Mouse (Mus musculus) liver, embryonic 15.5 days (tissue): ENCODE results near the gene Gm49601. TPM values are rescaled to one million over a fixed set of nuclear protein-coding genes. Genes with fewer than 3 reads are reported as not detected.

Source experiments
- ATAC-seq: fragments of 200-750 bp; cut with Nextera tagmentation; 2 replicates; pipeline ENCODE4 v1.8.0; 2017; ENCODE audit warnings: moderate number of reproducible peaks, mild to moderate bottlenecking, moderate library complexity; ENCODE audit not compliant: insufficient read depth
- H3K27ac ChIP-seq: fragments of 300-500 bp; sonication (generic); replicated peaks from 2 replicates; pipeline ENCODE4 v1.5.1; 2015; ENCODE audit warnings: mild to moderate bottlenecking, inconsistent platforms
- H3K27me3 ChIP-seq: fragments of 300-500 bp; sonication (generic); 2 replicates; pipeline ENCODE4 v1.6.1; 2015; ENCODE audit warnings: mild to moderate bottlenecking, inconsistent platforms
- H3K36me3 ChIP-seq: fragments of 300-500 bp; sonication (generic); replicated peaks from 2 replicates; pipeline ENCODE4 v1.6.1; 2015; ENCODE audit warnings: moderate library complexity, mild to moderate bottlenecking, inconsistent platforms
- H3K4me1 ChIP-seq: fragments of 300-500 bp; sonication (generic); replicated peaks from 2 replicates; pipeline ENCODE4 v1.6.1; 2015; ENCODE audit warnings: inconsistent platforms
- H3K4me2 ChIP-seq: fragments of 300-500 bp; sonication (generic); 2 replicates; pipeline ENCODE4 v1.6.1; 2015; ENCODE audit warnings: moderate library complexity, mild to moderate bottlenecking, inconsistent platforms
- H3K4me3 ChIP-seq: fragments of 300-500 bp; sonication (generic); replicated peaks from 2 replicates; pipeline ENCODE4 v1.5.1; 2015; ENCODE audit warnings: mild to moderate bottlenecking, inconsistent platforms
- H3K9ac ChIP-seq: fragments of 300-500 bp; sonication (generic); 2 replicates; pipeline ENCODE4 v1.6.1; 2015; ENCODE audit warnings: moderate library complexity, mild to moderate bottlenecking, inconsistent platforms
- H3K9me3 ChIP-seq: fragments of 300-500 bp; sonication (generic); replicated peaks from 2 replicates; pipeline ENCODE4 v1.6.1; 2016; ENCODE audit warnings: inconsistent platforms
- WGBS: fragments of 180-500 bp; shearing (Covaris S2); methylation state at CpG from one replicate; pipeline ENCODE4 v1.1.7; 2015; ENCODE audit warnings: mixed read lengths; ENCODE audit not compliant: insufficient replicate concordance; 5-methylcytosine and 5-hydroxymethylcytosine counted together
- polyA plus RNA-seq: library from polyadenylated mRNA; unstranded; fragments of >200 nt; fragmentation: Nextera tagmentation; extraction: Ambion mirVana; gene quantifications from 2 replicates; pipeline ENCODE4 v1.2.1, GENCODE M21; 2015

Gene Gm49601
- polyA plus RNA-seq, 1 experiment from 2014 or later = 0.39 TPM

DNA sequence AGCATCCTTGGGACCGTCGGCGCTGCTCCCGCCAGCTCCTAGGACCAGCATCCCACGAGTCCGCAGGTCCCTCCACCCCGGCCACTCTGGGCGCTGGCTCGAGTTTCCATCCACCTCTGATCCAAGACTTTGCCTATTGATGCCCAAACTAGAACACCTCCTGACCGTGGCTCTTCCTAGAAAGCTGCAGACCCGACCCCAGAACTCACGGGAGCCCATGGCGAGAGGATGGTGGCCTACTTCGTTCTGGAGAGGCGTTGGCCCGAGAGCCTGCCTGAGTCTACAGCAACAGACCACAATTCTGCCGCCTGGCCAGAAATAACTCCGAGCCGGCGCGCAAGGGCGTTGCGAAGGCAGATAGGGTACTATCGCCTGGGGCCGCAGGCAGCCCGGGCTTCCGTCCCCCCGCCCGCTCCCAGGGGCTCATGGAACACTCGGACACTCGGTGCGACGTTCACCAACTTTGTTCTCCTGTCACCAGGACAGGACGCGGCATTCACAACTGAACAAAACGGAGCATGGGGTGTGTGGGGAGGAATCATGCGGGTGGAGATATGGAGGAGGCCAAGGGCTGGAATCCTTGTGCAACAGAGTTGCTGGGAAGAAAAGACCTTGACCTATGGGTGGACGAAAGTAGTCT lies 4.7 kb downstream of the Gm49601 start:
- H3K27me3 ChIP-seq = peaks cover 96% of the 10 kb centered on the region
- H3K9ac ChIP-seq = no peak overlapping the region
- H3K4me1 ChIP-seq = peaks cover 36% of the 10 kb centered on the region
- no peaks in the 10 kb centered on the region for H3K9me3 ChIP-seq
- H3K27ac ChIP-seq = no peak overlapping the region
- H3K36me3 ChIP-seq = no peaks in the 10 kb centered on the region
- 2% methylated on average over 38 of the region's 38 CpGs for whole genome bisulfite sequencing
- peak overlapping the region; percentile 39 for H3K4me3 ChIP-seq
- peak overlapping the region; percentile 56 for H3K4me2 ChIP-seq
- ATAC-seq = no peak

DNA sequence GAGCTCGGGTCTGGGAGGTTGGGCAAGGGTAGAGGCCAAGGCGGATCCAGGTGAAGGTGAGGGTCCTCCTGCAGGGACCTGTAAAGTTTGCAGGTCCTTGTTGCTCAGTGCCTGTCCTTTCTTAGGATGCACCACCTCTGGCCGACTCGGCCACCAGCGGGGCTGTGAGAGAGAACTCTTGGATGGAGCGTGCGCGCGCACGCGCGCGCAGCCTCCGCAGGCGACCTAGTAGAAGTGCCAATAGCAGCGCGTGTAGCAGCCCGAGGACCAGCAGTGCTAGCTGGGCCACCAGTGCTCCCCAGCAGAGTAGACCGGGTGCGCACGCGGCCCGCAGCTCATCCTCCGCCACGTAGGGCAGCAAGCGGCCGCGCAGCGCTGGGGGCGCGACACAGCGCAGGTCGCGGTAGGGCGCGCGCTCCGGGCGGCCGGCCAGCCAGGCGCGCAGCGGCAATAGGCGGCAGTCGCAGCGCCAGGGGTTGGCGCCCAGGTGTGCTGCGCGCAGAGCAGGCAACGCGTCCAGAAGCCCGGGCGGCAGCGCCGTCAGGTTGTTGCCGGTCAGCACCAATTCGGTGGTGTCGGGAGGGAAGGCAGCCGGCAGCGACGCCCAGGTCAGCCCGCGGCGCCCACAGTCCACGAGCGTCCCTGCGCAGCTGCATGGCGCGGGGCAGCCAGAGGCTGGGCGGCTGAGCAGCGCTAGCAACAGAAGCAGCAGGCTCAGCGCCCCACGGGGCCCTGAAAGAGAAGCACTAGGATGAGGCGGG lies 5.4 kb downstream of the Gm49601 start:
- Histone ChIP-seq H3K4me1 (peaks cover 29% of the 10 kb centered on the region), H3K4me2 (peak overlapping the region; percentile 56), H3K27me3 (peaks cover 96% of the 10 kb centered on the region), H3K4me3 (peak overlapping the region; percentile 39), H3K9me3 (no peaks in the 10 kb centered on the region), H3K27ac (no peak overlapping the region), H3K36me3 (no peaks in the 10 kb centered on the region), H3K9ac (no peak overlapping the region)
- 1% methylated on average over 73 of the region's 74 CpGs for WGBS
- ATAC-seq = no peak

DNA sequence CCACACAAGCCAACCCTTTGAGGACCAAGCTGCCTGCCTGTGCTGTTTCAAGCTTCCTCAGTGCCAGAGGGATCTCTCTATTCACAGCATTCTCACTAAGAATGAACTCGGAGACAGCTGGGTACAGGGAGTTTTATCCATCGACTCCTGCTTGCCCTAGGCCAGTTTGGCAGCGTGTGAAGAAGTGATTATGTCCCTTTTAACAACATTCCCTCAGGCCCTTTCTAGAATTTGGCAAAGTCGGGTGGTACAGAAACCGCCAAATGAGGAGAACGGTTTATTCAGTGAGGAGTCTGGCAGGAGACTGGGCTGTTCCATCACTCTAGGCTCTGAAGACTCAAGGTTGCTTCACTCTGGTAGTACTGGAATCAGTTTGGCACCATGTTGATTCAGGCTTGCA lies 6.0 kb downstream of the Gm49601 start:
- no peaks in the 10 kb centered on the region for H3K36me3 ChIP-seq
- no peaks in the 10 kb centered on the region for H3K9me3 ChIP-seq
- H3K27me3 ChIP-seq = peaks cover 95% of the 10 kb centered on the region
- no peak overlapping the region for H3K4me3 ChIP-seq
- no peak overlapping the region for H3K9ac ChIP-seq
- no peak overlapping the region for H3K4me2 ChIP-seq
- 36% methylated on average over 6 of the region's 6 CpGs for WGBS
- H3K4me1 ChIP-seq = peaks cover 26% of the 10 kb centered on the region
- no peak for ATAC-seq
- no peak overlapping the region for H3K27ac ChIP-seq

DNA sequence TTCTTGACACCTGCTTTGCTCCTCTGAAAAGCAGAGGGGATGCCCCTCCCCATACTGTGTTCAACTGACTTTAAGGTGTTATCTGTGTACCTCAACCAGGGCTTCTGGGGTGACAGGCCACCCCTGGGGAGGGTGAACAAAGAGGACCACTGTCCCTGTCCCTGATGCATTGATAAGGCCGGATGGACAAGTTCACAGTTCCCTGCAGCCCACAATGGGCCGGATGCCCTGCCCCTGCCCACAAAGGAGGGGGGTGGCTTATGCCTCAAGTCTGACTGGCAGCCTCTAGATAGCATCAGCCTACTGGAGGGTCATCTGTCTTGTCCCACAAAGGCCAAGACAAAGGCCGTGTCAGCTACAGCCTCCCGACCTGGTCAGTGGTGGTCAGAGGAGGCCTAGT lies 7.1 kb downstream of the Gm49601 start:
- H3K4me2 ChIP-seq = no peak overlapping the region
- no peak for ATAC-seq
- no peaks in the 10 kb centered on the region for H3K36me3 ChIP-seq
- H3K27ac ChIP-seq = no peak overlapping the region
- no peak overlapping the region for H3K9ac ChIP-seq
- peaks cover 88% of the 10 kb centered on the region for H3K27me3 ChIP-seq
- H3K4me3 ChIP-seq = no peak overlapping the region
- H3K9me3 ChIP-seq = no peaks in the 10 kb centered on the region
- WGBS = 46% methylated on average over 4 of the region's 4 CpGs
- H3K4me1 ChIP-seq = peaks cover 26% of the 10 kb centered on the region

DNA sequence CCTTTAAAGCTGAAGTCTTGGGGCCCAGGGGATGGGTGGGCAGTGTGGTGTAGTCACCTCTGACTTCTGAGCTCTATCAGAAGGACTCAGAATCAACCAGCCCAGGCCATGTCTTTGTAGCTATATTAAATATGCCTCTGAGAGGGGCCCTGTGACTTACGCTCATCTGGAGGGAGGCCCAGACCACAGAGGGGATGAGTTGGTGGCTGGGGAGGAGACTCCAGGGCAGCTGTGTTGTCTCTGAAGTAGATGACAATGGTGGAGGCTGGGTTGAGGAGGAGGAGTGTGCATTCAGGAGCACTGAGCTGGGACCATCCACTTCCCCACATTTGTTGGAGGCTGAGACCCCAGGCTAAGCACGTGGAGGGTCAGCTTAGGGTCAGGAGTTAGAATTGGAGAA lies 7.9 kb downstream of the Gm49601 start:
- Histone ChIP-seq H3K9me3 (no peaks in the 10 kb centered on the region), H3K27ac (no peak overlapping the region), H3K4me1 (peaks cover 26% of the 10 kb centered on the region), H3K27me3 (peaks cover 85% of the 10 kb centered on the region), H3K36me3 (no peaks in the 10 kb centered on the region), H3K4me2 (no peak overlapping the region), H3K9ac (no peak overlapping the region), H3K4me3 (no peak overlapping the region)
- WGBS = 49% methylated on average over 2 of the region's 2 CpGs
- ATAC-seq = no peak

DNA sequence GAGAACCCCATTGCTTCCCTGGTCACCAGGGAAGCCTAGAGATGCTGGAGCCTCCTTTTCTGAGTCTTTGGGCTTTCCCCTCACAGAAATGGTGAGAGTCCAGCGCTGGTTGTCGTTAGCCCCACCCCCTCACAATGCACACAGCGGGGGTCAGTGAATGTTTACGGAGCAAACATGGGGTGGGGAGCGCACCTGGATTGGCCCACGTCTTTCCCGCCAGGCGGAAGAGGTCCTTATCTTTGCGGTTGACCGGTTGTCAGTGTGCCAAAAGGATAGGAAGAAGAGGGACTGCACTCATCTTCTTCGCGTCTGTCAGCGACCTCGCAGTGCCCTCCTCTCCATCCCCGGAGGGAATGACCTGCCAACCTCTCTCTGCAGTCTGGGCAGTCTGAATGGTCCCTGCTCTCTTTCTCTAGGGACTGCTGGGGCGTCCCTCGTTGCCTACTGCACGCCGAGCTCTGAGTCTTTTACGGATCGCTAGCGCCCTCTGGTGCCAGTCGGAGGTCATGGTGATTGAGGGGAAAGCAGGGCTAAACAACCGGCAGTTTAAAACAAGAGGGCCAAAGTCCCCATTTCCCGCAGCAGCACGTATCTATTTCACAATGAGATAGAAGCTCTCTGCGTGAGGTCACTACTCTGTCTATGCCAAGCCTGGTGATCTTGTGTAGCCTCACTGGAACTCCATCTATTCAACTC lies 8.7 kb downstream of the Gm49601 start:
- no peak overlapping the region for H3K9ac ChIP-seq
- no peaks in the 10 kb centered on the region for H3K9me3 ChIP-seq
- peak; percentile 60 for ATAC-seq

DNA sequence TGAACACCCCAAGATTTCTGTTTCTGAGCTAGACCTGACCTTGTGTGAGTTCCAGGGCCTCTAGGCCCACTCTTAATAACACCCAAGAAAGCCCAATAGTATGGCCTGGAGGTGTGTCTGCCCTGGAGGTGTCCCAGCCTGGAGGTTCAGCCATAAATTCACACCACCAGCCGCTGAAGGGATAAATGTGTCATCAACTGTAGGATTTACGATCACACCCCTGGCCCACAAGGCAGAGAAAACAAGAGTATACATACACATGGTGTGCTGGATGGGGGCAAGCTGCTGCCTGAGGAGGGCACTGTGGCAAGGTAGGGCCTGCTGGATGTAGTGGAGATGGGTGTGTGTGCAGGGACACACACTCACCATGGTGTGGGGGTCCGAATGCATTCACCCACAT lies 12.9 kb downstream of the Gm49601 start:
- H3K27me3 ChIP-seq = peaks cover 70% of the 10 kb centered on the region
- ATAC-seq = no peak
- H3K4me3 ChIP-seq = no peak overlapping the region
- H3K4me2 ChIP-seq = no peak overlapping the region
- H3K9ac ChIP-seq = no peak overlapping the region
- 50% methylated on average over 3 of the region's 3 CpGs for WGBS
- H3K9me3 ChIP-seq = no peaks in the 10 kb centered on the region
- H3K27ac ChIP-seq = no peak overlapping the region
- no peaks in the 10 kb centered on the region for H3K36me3 ChIP-seq
- peaks cover 10% of the 10 kb centered on the region for H3K4me1 ChIP-seq

More for the DNA sequence above, 8.7 kb downstream of the Gm49601 start:
- Histone ChIP-seq H3K36me3 (no peaks in the 10 kb centered on the region), H3K4me2 (peak overlapping the region; percentile 61), H3K27ac (no peak overlapping the region), H3K4me1 (peaks cover 26% of the 10 kb centered on the region), H3K4me3 (peak overlapping the region; percentile 24), H3K27me3 (peaks cover 82% of the 10 kb centered on the region)
- under 1% methylated on average over 27 of the region's 27 CpGs for WGBS

DNA sequence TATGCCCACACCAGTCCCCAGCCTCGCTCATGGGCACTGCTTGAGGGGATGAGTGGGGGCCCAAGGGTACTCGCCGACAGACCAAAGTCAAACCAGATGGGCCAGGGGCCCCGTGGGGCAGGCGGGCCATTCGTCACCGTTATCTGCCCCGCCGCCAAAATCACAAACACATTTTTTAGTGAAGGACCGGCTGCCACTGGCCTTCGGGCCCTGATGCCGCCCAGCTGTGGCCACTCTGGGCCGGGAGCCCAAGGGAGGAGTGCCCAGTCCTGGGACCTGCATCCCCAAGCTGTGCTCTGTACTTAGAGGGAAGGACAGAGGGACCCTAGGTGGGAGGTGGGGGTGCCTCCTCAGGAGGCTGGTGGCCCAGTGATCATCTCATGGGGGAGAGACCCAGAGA lies 14.5 kb downstream of the Gm49601 start:
- Histone ChIP-seq H3K4me3 (no peak overlapping the region), H3K4me2 (no peak overlapping the region), H3K27me3 (peaks cover 67% of the 10 kb centered on the region), H3K4me1 (no peaks in the 10 kb centered on the region), H3K27ac (no peak overlapping the region), H3K36me3 (no peaks in the 10 kb centered on the region), H3K9me3 (no peaks in the 10 kb centered on the region), H3K9ac (no peak overlapping the region)
- no peak for ATAC-seq
- WGBS = 64% methylated on average over 13 of the region's 13 CpGs

DNA sequence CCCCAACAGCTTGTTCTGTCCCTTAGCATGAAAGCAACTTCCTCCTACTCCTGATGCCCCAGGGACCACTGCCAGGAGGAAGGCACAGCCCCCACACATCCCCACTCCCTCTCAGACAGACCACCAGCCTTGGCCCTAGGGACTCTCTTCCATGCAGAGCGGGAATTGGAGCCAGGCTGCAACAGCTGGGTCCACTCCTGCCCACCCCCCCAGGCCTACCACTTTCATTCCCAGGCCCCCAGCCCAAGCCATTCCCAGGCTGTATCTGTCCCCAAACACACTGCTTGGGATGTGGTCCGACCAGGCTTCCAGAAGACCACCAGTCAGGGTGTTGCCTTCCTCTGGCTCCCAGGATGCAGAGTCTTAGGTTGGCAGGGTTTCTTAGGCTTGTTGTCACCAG lies 17.1 kb downstream of the Gm49601 start:
- H3K9me3 ChIP-seq = no peaks in the 10 kb centered on the region
- H3K4me1 ChIP-seq = no peaks in the 10 kb centered on the region
- no peak overlapping the region for H3K4me2 ChIP-seq
- H3K36me3 ChIP-seq = no peaks in the 10 kb centered on the region
- H3K27ac ChIP-seq = no peak overlapping the region
- no peak for ATAC-seq
- H3K9ac ChIP-seq = no peak overlapping the region
- no peak overlapping the region for H3K4me3 ChIP-seq
- WGBS = 58% methylated on average over 2 of the region's 2 CpGs
- H3K27me3 ChIP-seq = peaks cover 52% of the 10 kb centered on the region

DNA sequence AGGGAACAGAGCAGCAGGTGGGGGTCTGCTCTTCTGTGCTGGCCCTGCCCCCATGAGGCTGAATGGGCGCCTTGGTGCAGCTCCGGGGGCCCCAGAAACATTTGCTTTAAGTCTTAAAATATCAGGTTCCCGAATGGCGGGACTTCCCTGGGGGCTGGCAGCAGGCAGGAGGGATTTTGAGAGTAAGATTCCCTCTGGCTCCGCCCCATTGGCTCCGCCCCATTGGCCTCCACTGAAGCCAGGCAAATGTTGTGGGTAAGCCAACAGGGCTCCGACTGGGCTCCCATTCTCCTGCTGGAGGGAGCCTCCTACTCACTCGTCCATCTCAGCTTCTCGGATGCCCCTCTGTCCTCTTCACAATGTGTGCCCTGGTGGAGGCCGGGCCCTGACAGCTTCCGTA lies 18.0 kb downstream of the Gm49601 start:
- 14% methylated on average over 11 of the region's 11 CpGs for WGBS
- Histone ChIP-seq H3K27ac (no peak overlapping the region), H3K27me3 (peaks cover 47% of the 10 kb centered on the region), H3K9me3 (no peaks in the 10 kb centered on the region), H3K36me3 (no peaks in the 10 kb centered on the region), H3K9ac (no peak overlapping the region), H3K4me1 (no peaks in the 10 kb centered on the region), H3K4me2 (no peak overlapping the region), H3K4me3 (no peak overlapping the region)
- no peak for ATAC-seq

DNA sequence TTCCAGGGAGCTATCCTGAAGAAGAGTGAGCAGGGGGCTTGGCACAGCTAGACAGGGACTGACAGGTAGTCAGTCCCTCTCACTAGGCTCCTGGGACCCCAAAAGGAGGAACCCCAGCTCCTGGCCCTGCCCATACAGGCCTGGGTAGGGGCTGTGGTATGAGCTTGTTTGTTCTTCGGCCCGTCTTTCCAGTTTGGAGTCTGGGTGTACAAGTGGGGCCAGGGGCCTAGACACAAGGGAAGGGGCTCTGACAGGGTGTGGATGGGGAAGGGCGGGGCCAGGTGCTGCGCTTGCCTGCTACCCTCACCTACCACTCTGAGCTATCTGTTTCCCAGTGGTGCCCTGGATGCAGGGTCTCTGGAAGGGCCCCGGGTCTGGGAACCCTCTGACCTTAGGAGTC lies 20.5 kb downstream of the Gm49601 start:
- Histone ChIP-seq H3K27me3 (peaks cover 34% of the 10 kb centered on the region), H3K4me1 (no peaks in the 10 kb centered on the region), H3K36me3 (no peaks in the 10 kb centered on the region), H3K4me2 (no peak overlapping the region), H3K4me3 (no peak overlapping the region), H3K9me3 (no peaks in the 10 kb centered on the region), H3K9ac (no peak overlapping the region), H3K27ac (no peak overlapping the region)
- ATAC-seq = no peak
- WGBS = 63% methylated on average over 5 of the region's 5 CpGs
